ENCODE assay signal across 7 mouse cellular contexts in the genomic region with DNA sequence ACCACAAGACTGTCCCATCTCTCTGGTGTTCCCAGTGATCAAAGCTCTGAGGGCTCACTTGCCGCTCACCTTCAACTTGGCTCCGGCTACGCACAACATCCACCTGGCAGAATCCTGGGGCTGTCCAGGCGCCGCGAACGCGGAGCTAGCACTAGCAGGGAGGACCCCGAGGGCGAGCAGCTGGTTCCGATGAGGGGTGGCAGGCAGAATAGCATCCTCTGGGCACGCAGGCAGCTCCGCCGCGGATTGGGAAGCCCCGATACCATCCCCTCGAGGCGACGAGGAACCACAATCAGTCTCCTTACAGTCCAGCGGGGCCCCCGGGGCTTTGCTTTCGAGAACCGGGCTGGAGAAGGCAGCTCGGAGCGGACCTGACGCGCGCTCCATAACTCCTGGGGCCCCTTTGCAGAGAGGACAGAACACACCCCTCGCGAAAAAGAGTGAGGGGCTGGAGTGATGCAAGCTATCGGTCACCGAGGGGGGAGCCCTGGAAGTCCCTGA. TPM values are rescaled to one million over a fixed set of nuclear protein-coding genes. Genes with fewer than 3 reads are reported as not detected.
DNase-seq lines count a peak whose midpoint lies in the region; ATAC-seq lines count a peak whose summit lies in the region.

No protein-coding gene starts in this region.

- H3K9ac ChIP-seq in hindbrain, embryonic 12.5 days: peak overlapping the region; percentile 94
- H3K9ac ChIP-seq in limb, embryonic 13.5 days: peak overlapping the region; percentile 87
- peak overlapping the region; percentile 94 for H3K9ac ChIP-seq in midbrain, embryonic 13.5 days (replicated peaks)

- peaks cover 25% of the 10 kb centered on the region for H3K27me3 ChIP-seq in hindbrain, embryonic 12.5 days
- H3K27me3 ChIP-seq in limb, embryonic 13.5 days: peaks cover 34% of the 10 kb centered on the region
- H3K27me3 ChIP-seq in midbrain, embryonic 13.5 days: peaks cover 24% of the 10 kb centered on the region

- peak overlapping the region; percentile 91 for H3K4me2 ChIP-seq in hindbrain, embryonic 12.5 days (replicated peaks)
- peak overlapping the region; percentile 97 for H3K4me2 ChIP-seq in limb, embryonic 13.5 days (replicated peaks)
- H3K4me2 ChIP-seq in midbrain, embryonic 13.5 days (replicated peaks): peak overlapping the region; percentile 87

- ATAC-seq in hindbrain, embryonic 12.5 days (ENCODE audit: low FRiP score): 0 out of 2 replicates have a peak, but pooled peaks have one; percentile 11
- no peak for ATAC-seq in limb, embryonic 13.5 days (ENCODE audit: low FRiP score, low read depth)
- no peak for ATAC-seq in midbrain, embryonic 13.5 days

- WGBS in hindbrain, embryonic 12.5 days: under 1% methylated on average over 32 of the region's 32 CpGs
- under 1% methylated on average over 32 of the region's 32 CpGs for WGBS in limb, embryonic 13.5 days
- WGBS in midbrain, embryonic 13.5 days: under 1% methylated on average over 32 of the region's 32 CpGs

- H3K4me3 ChIP-seq in hindbrain, embryonic 12.5 days: peak overlapping the region; percentile 97
- peak overlapping the region; percentile 98 for H3K4me3 ChIP-seq in limb, embryonic 13.5 days
- H3K4me3 ChIP-seq in midbrain, embryonic 13.5 days (replicated peaks): peak overlapping the region; percentile 98

- peak overlapping the region; percentile 96 for H3K27ac ChIP-seq in hindbrain, embryonic 12.5 days
- peak overlapping the region; percentile 17; the same call in 1 of the 2 replicates for H3K27ac ChIP-seq in limb, embryonic 13.5 days
- peak overlapping the region; percentile 97 for H3K27ac ChIP-seq in midbrain, embryonic 13.5 days

- H3K4me1 ChIP-seq in hindbrain, embryonic 12.5 days: peaks cover 35% of the 10 kb centered on the region
- peaks cover 52% of the 10 kb centered on the region for H3K4me1 ChIP-seq in limb, embryonic 13.5 days
- peaks cover 57% of the 10 kb centered on the region for H3K4me1 ChIP-seq in midbrain, embryonic 13.5 days (replicated peaks)

- no peaks in the 10 kb centered on the region for H3K9me3 ChIP-seq in hindbrain, embryonic 12.5 days (replicated peaks)
- no peaks in the 10 kb centered on the region for H3K9me3 ChIP-seq in limb, embryonic 13.5 days
- no peaks in the 10 kb centered on the region for H3K9me3 ChIP-seq in midbrain, embryonic 13.5 days

- H3K36me3 ChIP-seq in hindbrain, embryonic 12.5 days: no peaks in the 10 kb centered on the region
- no peaks in the 10 kb centered on the region for H3K36me3 ChIP-seq in limb, embryonic 13.5 days
- H3K36me3 ChIP-seq in midbrain, embryonic 13.5 days: no peaks in the 10 kb centered on the region

- peak; percentile 59 to 88 for DNase-seq in adrenal gland, adult (ENCODE audit: inconsistent age in 2 of 2, low spot score in 1 of 2)
- peak; percentile 54 for DNase-seq in cerebellum, adult 8-10 months
- peak; percentile 13 to 15 for DNase-seq in frontal cortex, postnatal 25 days (ENCODE audit: low spot score in 2 of 2)
- peak; percentile 22 to 38 for DNase-seq in spleen, postnatal 14 days (ENCODE audit: low spot score in 2 of 2)

RNA-seq across cellular contexts. Expression of gene Cux1, which starts 1.9 kb away (rescaled TPM):
- 114 and 117 TPM in 2 replicates for polyA plus RNA-seq in hindbrain, embryonic 12.5 days (2016; fragmentation: Nextera tagmentation; extraction: Ambion mirVana)
- 80.8 and 83.7 TPM in 2 replicates for polyA plus RNA-seq in limb, embryonic 13.5 days (2015; fragmentation: Nextera tagmentation; extraction: Ambion mirVana)
- polyA plus RNA-seq in midbrain, embryonic 13.5 days (2015; fragmentation: Nextera tagmentation; extraction: Ambion mirVana): 126 TPM in 2 replicates

Comparison
In these comparisons a context has a peak if more than half of its experiments do, and no peak if none do; other contexts are left out.
1. DNase-seq: peak in every context shown above with its lines; median percentile 74 in adrenal gland, adult; 54 in cerebellum, adult 8-10 months; 30 in spleen, postnatal 14 days; 14 in frontal cortex, postnatal 25 days.
2. H3K27ac ChIP-seq: peak in every context shown above with its lines; median percentile 97 in midbrain, embryonic 13.5 days; 96 in hindbrain, embryonic 12.5 days; 17 in limb, embryonic 13.5 days.